8 mouse cellular contexts compared by ENCODE assay signal in genomic region chrX:8892343-8893155, GRCm38 (mm10). TPM values are rescaled to one million over a fixed set of nuclear protein-coding genes. Genes with fewer than 3 reads are reported as not detected.
DNase-seq lines count a peak whose midpoint lies in the region; ATAC-seq lines count a peak whose summit lies in the region.
"Had no signal": no experiment of that assay in that cellular context is flagged by ENCODE, and none has a peak within 500 bp of the region (broad histone marks: within the 10 kb centered on the region; RNA-seq: fewer than 3 reads in every experiment).

Gene B630019K06Rik, plus strand, starts transcription at chrX:8892382.

- H3K4me1 ChIP-seq in embryonic facial prominence, embryonic 11.5 days (ENCODE audit: control insufficient read depth, insufficient read depth, low read length): no peaks in the 10 kb centered on the region
- H3K4me1 ChIP-seq in limb, embryonic 10.5 days: no peaks in the 10 kb centered on the region
- H3K4me1 ChIP-seq in midbrain, embryonic 11.5 days (ENCODE audit: control insufficient read depth, insufficient read depth, low read length): no peaks in the 10 kb centered on the region

- H3K27ac ChIP-seq in embryonic facial prominence, embryonic 11.5 days (replicated peaks; ENCODE audit: low read depth, low read length): peak within 1 kb of the TSS; percentile 56
- H3K27ac ChIP-seq in limb, embryonic 10.5 days: peak within 1 kb of the TSS; percentile 90
- peak within 1 kb of the TSS; percentile 68 for H3K27ac ChIP-seq in midbrain, embryonic 11.5 days (ENCODE audit: low read depth, low read length)

- peak within 1 kb of the TSS; percentile 52 for H3K4me3 ChIP-seq in embryonic facial prominence, embryonic 11.5 days (ENCODE audit: low read depth, low read length)
- peak within 1 kb of the TSS; percentile 61 for H3K4me3 ChIP-seq in limb, embryonic 10.5 days
- H3K4me3 ChIP-seq in midbrain, embryonic 11.5 days (ENCODE audit: low read depth, low read length): peak within 1 kb of the TSS; percentile 55

- no peaks in the 10 kb centered on the region for H3K9me3 ChIP-seq in embryonic facial prominence, embryonic 11.5 days (replicated peaks; ENCODE audit: control insufficient read depth, low read length)
- no peaks in the 10 kb centered on the region for H3K9me3 ChIP-seq in limb, embryonic 10.5 days (replicated peaks)
- no peaks in the 10 kb centered on the region for H3K9me3 ChIP-seq in midbrain, embryonic 11.5 days (ENCODE audit: control insufficient read depth, low read length)

- peak within 1 kb of the TSS; percentile 69 for H3K9ac ChIP-seq in embryonic facial prominence, embryonic 11.5 days (replicated peaks; ENCODE audit: low read length)
- peak within 1 kb of the TSS; percentile 78 for H3K9ac ChIP-seq in midbrain, embryonic 11.5 days (ENCODE audit: low read length)

- H3K36me3 ChIP-seq in embryonic facial prominence, embryonic 11.5 days (replicated peaks; ENCODE audit: control insufficient read depth, insufficient read depth, low read depth, low read length): no peaks in the 10 kb centered on the region
- peaks cover 4% of the 10 kb centered on the region; the same call in 1 of the 2 replicates for H3K36me3 ChIP-seq in limb, embryonic 10.5 days
- H3K36me3 ChIP-seq in midbrain, embryonic 11.5 days (ENCODE audit: control insufficient read depth, insufficient read depth, low read length): no peaks in the 10 kb centered on the region

- no peaks in the 10 kb centered on the region for H3K27me3 ChIP-seq in embryonic facial prominence, embryonic 11.5 days (ENCODE audit: control insufficient read depth, insufficient read depth, low read length)
- 0 out of 2 replicates have a peak, but pooled peaks cover 7% of the 10 kb centered on the region for H3K27me3 ChIP-seq in limb, embryonic 10.5 days (ENCODE audit: low read depth, poor library complexity, severe bottlenecking)
- no peaks in the 10 kb centered on the region for H3K27me3 ChIP-seq in midbrain, embryonic 11.5 days (ENCODE audit: control insufficient read depth, insufficient read depth, low read length)

- peak; percentile 85 for DNase-seq in adrenal gland, postnatal 10 days
- DNase-seq in embryonic facial prominence, embryonic 11.5 days (ENCODE audit: low spot score): peak; percentile 48
- peak; percentile 65 to 82 for DNase-seq in heart, adult 18-20 months
- DNase-seq in kidney, adult 11 months: peak; percentile 71
- DNase-seq in limb, embryonic 10.5 days (ENCODE audit: low spot score): peak; percentile 63
- DNase-seq in midbrain, embryonic 11.5 days (ENCODE audit: low spot score, missing footprints): peak; percentile 90
- DNase-seq in skeletal muscle tissue, adult 2 months (ENCODE audit: low read depth, low spot score): peak; percentile 18

- peak within 1 kb of the TSS; percentile 66 for H3K4me2 ChIP-seq in embryonic facial prominence, embryonic 11.5 days (ENCODE audit: low read depth, low read length)
- peak within 1 kb of the TSS; percentile 60 for H3K4me2 ChIP-seq in midbrain, embryonic 11.5 days

- 13% methylated on average over 37 of the region's 95 CpGs for whole genome bisulfite sequencing in embryonic facial prominence, embryonic 11.5 days
- 17% methylated on average over 59 of the region's 95 CpGs for WGBS in limb, embryonic 10.5 days
- WGBS in midbrain, embryonic 11.5 days: 10% methylated on average over 43 of the region's 95 CpGs

- ATAC-seq in embryonic facial prominence, embryonic 11.5 days (replicated peaks; ENCODE audit: insufficient number of reproducible peaks, low FRiP score, low TSS enrichment, low read depth): peak; percentile 89
- ATAC-seq in midbrain, embryonic 11.5 days (ENCODE audit: low FRiP score): peak; percentile 87

RNA-seq across cellular contexts. Expression of gene B630019K06Rik, which starts in this region (rescaled TPM):
- 1 to 10 TPM; 7.7 to 7.8 TPM for total RNA-seq in adrenal gland, postnatal 10 days (2021)
- 5.5 and 5.8 TPM in 2 replicates for polyA plus RNA-seq in embryonic facial prominence, embryonic 11.5 days (2014; fragmentation: Nextera tagmentation; extraction: Ambion mirVana)
- total RNA-seq in heart, adult 18-20 months (2021): under 1 TPM; 0.57 to 0.77 TPM
- polyA plus RNA-seq in limb, embryonic 10.5 days (2016; fragmentation: Nextera tagmentation; extraction: Ambion mirVana): 3.8 and 5.7 TPM in 2 replicates
- 8.1 and 9.7 TPM in 2 replicates for polyA plus RNA-seq in midbrain, embryonic 11.5 days (2014; fragmentation: Nextera tagmentation; extraction: Ambion mirVana)
- total RNA-seq: neutrophil, adult 5-6 weeks had no signal

Comparison
In these comparisons a context has a peak if more than half of its experiments do, and no peak if none do; other contexts are left out.
1. Peak in every context shown above with its lines: DNase-seq, ATAC-seq, H3K4me3 ChIP-seq and H3K27ac ChIP-seq.
2. RNA of gene B630019K06Rik (total RNA-seq): 7.7 to 7.8 TPM in adrenal gland, postnatal 10 days; 0.57 to 0.77 TPM in heart, adult 18-20 months; every median in the first group is over 4 times any median in the second.
3. Peak in DNase-seq in heart, adult 18-20 months; RNA of the gene not detected or under 1 TPM.
4. DNase-seq: peak in every context shown above with its lines; median percentile 90 in midbrain, embryonic 11.5 days; 85 in adrenal gland, postnatal 10 days; 74 in heart, adult 18-20 months; 71 in kidney, adult 11 months; 63 in limb, embryonic 10.5 days; 48 in embryonic facial prominence, embryonic 11.5 days; 18 in skeletal muscle tissue, adult 2 months.